Mouse (Mus musculus) yolk sac, embryonic 10.5 days (tissue): ENCODE results near the gene Macf1.
A peak's percentile ranks its signal among the peaks of the same experiment; 100 is the strongest.

Experiments
- DNase-seq: peaks from one replicate; pipeline ENCODE4 v3.0.0-alpha.2; 2017; ENCODE audit warnings: low spot score

Macf1 gene

DNA sequence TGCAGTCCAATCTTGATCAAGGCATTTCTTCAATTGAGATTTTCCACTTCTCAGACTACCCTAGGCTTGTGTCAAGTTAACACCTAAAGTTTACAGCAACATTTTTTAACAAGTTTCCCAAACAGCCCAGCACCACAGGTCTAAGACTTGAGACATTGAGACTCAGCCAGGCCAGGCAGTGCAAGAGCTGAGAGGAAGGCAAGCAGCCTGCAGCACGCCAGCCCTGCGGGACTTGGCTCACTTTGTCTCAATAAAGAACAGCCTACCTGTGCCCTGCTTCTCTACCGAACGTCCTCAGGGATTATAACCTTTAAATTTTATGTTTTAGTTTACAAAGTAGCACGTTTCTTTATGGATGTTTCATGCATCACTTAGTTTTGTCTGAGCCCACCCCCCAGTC is 92.1 kb downstream of the Macf1 start:
- DNase-seq: no peak

DNA sequence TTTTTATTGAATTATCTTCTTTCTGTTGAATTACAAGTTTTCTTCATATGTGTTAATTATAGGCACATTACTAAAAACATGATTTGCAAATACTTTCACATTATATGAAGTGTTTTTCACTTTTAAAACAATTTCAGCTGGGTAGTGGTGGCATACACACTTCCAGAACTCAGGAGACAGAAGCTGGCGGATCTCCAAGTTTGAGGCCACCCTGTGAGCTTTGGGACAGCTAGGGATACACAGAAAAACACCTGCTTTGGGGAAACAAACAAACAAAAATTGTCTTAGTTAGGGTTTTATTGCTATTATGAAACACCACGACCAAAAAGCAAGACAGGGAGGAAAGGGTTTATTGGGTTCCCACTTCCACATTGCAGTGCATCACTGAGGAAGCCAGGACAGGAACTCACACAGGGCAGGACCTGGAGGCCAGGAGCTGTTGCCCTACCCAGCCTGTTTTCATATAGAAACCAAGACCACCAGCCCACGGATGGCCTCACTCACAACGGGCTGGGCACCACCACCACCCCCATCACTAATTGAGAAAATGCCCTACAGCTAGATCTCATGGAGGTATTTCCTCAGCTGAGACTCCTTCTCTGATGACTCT is 93.0 kb downstream of the Macf1 start:
- DNase-seq: no peak

DNA sequence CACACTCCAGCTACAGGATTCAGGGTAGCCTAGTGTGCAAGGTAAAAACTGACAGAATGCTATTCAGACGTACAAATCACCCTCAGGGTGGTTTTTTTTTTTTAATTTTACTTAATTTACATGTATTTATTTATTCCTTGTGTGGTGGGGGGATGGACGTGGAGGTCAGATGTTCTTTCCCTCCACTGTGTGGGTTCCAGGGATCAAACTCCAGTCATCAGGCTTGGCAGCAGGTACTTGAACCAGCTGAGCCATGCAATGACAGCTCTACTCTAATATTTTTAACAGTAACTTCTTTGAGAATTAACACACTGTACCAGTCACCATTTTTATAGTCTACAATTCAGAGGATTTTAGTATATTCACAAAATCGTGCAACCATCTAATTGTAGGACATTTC is 94.7 kb downstream of the Macf1 start:
- DNase-seq: no peak

DNA sequence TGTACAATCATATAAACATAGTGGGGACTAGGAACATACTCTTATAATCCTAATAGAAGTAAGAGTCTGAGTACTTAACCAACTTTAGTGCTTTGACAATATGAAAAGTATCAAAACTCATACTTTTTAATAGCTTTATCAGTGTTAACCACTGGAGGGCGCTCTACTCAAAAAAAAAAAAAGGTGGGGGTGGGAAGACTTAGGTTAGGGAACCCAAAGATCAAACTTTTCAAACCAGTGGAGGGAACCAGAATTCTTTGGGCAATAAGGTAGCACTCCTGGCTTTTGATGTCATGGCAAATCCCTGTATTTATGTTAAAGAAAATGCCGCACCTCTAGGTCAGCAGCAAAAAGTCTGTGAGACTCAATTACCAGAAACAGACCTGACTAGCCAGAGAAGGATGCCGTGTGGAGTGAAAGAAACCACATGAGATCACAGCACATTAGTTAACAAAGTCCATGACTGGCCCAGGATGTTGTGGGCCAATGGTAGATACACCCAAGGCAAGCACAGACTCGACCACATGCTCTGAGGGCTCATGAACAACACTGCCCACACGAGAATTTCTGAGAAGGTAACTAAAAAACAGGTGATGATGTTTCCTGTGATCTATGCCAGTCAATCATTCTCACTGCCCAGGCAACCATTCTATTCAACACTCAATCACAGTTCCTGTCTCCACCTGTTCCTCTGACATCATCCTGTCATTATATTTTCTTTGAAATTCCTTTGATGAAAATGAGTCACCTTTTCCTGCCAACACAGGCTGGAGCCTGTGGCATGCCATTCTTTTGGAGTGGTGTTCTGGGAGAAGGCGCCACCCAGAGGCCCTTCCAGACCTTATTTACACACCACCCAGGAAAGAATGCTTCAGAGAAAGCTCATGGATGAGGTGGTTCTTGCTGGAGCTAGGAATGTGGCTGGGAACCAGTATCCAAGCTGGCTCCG is 95.5 kb downstream of the Macf1 start:
- no peak for DNase-seq

DNA sequence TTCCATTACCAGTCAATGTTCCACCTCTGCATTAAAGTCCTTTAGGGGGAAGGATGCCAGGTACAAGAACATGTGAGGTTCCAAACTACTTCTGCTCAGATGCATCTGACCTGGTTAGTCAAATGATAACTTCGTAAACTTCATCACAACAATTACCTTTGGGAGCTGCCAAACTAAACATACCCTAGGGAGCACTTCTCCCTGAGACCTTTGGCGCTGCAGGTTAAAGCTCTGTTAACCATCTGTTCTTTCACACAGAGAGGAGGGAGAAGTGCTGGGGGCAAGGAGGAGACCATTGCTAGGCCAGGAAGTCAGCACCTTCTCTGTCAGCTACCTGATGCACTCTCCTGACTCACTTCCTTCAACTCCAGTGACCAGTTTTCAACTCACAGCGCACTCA is 96.5 kb downstream of the Macf1 start:
- no peak for DNase-seq

DNA sequence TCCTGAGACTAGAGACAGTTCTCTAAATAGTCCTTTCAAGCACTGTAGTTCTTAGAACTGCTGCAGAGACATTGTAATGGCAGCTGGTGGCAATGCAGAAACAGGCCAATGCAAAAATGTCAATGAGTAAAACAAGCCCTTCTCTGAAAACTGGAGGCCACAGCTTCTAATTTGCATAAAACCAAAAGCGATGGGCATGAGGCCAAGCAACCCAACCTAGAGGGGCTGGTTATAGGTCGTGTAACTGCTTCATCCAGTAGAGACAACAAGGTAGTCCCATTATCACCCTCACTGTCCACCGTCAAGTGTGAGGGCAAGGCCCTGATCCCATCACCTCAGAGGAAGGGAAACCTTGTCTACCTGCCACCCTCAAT is 99.5 kb downstream of the Macf1 start:
- no peak for DNase-seq

DNA sequence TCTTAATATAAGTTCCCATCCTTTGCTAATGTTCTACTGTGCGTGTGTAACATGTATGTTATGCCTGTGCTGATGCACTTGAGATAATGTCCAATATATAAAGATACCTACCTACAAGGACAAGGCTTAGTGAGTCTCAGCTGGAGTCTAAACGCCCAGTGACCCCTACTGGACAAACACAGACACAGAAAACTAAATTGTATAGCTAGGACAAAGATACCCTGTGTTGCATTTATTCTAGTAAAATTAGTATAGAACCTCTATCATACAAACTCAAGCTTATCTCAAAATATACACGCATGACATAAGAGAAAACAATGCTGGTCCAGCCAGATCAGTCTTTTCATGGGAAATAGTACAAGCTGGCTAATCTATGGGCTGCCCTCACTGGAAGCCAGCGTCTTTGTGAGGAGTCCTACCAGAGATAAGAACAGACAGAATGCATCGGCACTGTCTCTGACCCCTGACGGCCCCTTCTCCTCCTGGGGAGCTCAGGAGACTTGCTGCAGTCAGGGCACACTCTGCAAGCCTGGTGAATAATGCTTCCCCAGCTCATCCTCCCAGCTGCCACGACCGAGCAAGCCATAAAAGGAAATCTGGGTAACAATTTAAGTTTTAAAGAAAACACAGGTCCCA is 100.0 kb downstream of the Macf1 start:
- DNase-seq: no peak

DNA sequence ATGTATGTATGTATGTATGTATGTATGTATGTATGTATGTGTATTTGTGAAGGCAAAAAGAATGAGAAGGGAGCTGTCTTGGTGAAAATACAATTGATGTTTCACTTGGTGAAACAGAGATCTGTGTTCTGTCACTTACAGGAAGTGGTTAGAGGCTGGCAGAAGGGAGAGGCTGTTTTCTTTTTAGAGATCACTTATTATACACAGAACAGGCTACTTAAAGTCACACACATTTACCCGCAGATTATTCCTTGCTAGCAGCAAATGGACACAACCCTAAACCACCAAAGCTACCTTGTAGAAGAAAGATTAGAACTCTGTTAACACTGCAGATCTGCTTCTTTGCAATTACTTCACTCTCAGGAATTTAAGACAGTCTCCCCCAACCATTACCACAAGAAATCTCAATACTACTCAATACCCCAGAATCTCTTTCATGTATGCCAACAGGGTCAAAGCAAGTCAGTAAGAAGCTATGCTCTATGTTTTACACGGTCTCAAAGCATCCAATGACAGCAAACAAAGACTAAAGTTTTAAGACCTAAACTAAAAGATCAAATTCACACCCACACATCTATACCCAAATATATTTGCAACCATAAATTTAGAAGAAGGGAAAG is 106.6 kb downstream of the Macf1 start:
- DNase-seq: no peak

DNA sequence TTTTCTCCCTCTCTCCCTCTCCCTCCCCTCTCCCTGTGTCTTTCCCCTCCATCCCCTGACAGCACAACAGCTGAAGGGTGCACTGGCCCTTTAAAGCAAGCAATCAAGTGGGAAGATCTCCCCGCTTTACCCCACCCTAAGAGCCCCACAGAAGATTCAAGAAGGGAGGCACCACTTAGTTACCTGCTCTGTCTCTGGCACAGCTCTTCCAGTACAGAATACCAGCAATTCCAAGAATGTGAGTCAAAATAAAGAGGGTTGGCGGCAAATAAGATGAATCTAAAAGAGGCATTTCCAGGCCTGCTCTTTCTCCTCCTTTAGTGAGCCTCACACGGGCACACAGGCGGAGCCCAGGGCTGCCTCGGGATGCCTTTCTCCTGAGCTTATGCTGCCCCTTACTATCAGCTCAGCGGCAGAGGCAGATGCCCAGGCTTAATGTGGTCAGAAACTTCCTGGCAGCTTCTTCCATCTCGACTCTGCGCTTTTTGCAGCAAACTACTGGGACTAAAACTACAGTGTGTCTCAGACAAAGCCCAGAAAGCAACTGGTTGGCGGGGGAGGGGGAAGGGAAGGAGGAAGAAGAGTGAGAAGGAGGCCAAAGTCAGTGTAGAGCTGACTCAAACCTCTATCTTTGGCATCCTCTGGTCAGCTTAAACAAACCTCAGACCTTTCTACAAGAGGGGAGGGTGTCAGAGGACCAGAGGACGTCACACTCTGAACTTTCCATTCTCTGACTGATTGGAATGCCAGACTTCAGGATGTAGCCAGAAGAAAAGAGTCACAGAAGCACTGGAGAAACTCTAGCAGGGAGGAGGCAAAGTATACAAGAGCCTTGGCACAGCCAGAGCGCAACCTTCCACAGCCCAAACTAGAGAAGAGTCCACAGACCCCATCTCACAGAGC is 111.5 kb downstream of the Macf1 start:
- peak; percentile 52 for DNase-seq

DNA sequence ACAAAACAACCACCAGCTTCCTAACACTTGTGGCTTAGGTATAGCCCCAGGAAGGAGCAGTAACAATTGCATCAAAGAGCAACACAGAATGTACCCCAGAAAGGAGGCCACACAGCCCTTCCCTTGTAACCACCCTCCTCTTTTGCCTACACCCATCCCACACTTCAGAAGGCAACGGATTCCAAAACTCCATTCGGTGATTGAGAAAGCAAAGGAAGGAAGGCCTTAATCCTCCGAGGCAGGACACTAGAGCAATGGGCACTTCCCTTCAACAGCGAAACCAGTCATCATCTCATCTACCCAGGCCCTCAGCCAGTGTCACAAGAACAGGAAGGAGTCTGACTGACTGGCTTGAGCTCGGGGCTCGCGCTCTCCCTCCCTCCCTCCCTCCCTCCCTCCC is 112.3 kb downstream of the Macf1 start:
- DNase-seq: peak; percentile 28

DNA sequence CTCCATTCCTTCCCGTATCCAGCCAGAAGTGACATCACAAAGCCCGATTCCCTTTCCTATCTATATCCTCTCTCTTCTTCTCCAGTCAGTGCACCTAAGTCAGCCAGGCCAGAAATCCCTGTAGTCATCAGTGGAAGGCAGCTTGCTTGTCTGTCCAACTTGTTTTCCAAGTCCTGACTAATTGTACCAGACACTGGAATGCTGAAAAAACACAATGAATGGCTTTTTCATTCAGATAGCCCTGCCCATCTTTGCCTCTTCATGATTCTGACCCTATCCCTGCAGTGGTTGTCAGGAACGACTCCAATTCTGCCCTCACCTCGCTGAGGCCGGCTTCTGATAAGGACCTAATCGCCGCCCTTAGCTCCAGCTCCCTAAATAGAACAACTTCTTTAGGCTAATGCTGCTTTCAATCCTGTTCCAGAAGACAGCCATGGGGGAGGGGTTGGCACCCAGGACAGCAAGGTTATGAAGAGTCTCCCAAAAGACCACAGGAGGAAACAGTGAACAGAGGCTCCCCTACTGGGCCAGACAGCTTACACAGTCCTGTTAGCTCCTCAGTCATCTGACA is 118.8 kb downstream of the Macf1 start:
- peak; percentile 33 for DNase-seq

DNA sequence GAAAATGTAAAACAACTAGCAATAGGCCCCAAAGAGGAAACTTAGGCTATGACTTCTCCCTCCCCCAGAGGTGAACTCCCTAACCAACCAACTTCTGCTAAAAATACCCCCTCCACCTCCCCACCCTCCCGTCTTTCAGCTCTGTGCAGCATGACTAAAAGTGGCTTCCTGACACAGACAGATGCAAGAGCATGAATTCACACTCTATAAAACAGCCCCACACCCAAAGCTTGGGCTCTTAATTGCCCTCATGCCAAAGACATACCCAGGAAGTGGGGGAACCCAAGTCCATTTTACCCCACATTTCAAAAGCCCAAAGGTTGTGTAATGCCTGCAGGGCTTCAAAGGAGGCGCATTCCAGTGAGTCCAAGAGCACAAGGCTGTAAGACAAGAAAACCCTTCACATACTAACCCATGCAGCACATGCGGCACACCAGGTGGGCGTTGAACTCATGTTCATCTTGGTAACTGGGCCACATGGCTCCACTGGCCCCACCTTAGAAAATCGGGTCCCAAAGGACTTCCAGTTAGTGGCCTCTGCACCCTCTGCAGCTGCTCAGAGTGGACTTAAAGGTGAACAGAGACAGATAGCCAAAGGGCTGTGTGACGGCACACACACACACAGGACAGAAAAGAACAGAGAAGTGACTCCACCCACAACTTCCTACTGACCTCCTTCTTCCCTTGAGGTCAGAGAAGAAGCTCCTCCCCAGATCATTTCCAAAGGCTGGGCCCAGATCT is 119.9 kb downstream of the Macf1 start:
- DNase-seq: peak; percentile 47

DNA sequence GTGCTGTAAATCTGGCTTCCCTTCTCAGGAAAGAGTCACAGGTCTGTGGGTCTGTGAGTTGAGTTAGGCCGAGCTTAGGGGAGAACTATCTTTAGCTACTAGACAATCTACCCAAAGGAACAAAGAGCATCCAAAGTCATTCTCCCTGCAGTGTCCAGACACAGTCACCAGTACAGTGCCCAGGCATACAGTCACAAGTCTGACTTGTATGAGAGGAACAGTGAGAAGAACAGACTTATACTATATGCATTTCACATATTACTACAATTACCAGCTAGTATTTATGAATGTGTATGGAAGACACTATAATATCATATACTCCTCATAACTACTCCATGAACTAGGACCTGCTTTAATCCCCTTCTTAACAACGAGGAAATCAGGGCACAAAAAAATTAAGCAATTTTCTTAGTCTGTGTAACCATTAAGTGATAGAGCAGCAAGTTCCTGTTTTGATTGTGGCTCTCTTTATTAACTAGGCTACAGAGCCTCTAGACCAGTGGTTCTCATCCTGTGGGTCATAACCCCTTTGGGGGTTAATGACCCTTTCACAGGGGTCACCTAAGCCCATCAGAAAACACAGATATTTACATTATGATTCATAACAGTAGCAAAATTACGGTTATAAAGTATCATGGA is 121.9 kb downstream of the Macf1 start:
- DNase-seq: no peak

DNA sequence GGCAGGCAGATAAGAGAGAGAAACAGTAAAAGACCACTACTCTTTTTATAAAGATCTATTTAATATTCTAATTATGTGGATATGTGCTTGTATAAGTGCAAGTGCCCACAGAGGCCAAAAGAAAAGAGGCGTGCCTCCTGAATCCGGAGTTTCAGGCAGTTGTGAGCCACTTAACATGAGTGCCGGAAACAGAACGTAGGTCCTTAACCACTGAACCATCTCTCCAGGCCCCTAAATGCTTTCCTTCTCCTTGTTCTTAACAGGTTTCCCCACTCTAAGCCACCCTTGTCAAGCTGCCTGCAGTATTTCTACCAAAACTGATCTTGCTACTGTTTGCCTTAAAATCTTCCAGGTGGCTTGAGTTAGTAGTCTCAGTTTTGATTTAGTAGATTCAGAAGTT is 123.3 kb downstream of the Macf1 start:
- DNase-seq: no peak

DNA sequence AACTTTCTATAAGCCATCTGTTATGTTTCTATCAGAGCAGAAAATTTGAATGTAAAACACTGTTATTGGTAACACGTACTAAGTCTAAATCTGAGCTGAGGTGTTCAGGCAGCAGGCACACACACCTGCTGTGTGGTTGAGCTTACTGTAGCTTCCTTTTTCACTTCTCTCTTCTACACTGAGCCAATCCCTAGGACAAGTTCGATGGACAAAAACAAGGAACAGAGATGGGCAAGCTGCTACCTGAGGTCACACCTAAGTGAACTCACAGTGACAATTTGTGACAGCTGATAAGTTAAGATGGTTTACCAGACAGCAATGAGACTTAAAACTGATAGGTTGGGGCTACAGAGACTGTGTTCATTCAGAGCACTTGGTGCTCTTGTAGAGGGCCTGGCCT is 125.7 kb downstream of the Macf1 start:
- DNase-seq: no peak

DNA sequence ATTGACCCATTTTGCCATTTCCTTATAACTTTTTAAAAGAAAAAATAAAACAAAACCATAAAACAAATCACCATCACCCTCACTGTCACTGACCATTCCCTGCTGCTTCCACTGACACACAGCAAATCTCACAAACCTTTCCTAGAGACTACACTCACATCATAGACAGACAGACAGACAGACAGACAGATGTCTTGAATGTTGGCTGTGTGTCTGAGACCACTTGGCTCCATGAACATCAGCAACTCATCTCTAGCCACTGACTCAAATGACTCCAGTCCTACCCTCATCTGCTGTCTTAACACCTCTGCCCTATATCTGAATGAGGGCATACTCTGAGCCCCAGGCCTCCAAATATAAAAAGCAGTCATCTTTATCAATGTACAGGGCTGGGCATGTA is 128.9 kb downstream of the Macf1 start:
- no peak for DNase-seq

DNA sequence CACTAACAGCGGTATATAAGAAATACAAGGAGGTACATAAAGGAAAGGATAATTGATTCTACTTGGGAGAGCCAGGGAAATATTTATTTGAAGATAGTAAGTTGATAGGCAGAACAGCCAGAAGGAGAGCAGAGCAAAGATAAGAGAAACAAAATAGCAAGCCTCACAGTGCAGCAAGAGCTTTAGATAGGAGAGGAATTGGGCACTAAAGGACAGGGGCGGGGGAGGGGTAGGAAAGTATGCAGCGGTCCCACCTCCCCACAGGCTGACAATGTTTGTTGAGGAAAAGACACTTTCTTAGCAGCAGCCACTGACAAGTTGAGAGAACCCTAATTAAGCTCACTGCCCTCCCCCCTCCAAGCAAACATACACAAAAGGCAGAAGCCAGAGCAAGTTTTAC is 131.5 kb downstream of the Macf1 start:
- peak; percentile 36 for DNase-seq

DNA sequence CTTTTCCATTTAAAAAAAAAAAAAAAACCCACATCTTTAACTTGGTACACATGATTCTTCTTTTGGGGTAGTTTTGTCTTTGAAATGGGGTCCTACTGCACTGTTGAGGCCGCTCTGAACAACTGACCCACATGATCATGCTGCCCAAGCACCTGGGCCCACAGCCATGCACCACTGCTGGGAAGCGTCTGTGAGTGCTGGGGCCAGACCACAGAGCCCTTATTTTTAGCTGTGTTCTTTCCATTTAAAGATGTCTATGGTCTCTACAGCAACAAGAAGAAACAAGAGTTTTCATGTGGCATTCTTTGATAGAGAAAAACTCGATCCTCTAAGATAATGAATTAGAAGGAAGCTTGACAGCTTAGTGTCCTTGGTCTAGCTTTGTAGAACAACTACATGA is 135.8 kb downstream of the Macf1 start:
- no peak for DNase-seq

DNA sequence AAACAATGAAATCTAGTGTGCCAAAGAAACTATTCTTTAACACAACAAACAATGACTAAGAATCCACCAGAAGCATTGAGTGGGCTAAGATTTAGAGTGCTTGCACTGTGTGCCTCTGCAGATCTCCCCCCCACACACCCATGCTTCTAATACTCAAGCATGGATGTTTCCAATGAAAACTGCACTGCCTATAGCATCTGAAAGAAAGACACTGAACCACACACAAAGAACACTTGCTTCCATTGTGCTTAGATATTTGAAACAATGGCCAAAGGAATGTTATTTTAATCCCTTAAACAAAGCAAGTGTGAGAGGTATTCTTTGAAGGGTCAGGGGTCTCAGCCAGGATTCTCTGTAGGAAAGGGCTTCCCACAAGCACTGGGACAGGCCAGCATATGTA is 140.5 kb downstream of the Macf1 start:
- no peak for DNase-seq

DNA sequence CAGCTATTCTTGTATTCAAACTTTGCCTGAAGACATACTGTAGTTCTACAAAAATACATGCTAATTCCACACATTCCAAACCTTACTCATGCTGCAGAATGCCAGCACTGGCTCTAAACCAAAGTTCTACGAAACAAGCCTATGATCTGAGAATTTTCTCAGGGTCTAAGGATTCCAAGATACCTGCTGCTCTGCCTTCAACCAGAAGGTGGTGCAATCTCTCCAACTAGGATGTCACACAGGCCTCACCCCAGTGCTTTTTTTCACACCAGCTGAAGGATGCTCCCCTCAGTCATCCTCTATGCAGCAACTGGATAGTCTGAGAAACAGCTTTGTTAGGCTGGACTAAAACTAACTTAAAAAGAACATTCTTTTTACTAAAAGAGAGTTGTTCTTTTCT is 148.9 kb downstream of the Macf1 start:
- DNase-seq: peak; percentile 47
